Mouse (Mus musculus) bone marrow macrophage, adult 2 months (primary cell): Measurements from ENCODE around the gene Adarb2. TPM values are rescaled to one million over a fixed set of nuclear protein-coding genes. Genes with fewer than 3 reads are reported as not detected.

Experiments used
- H3K27ac ChIP-seq: 2 replicates; pipeline ENCODE4 v1.5.1; 2012; ENCODE audit warnings: low read depth, low read length; ENCODE audit not compliant: insufficient read depth
- H3K4me1 ChIP-seq: 2 replicates; pipeline ENCODE4 v1.6.1; 2012; ENCODE audit warnings: low read length; ENCODE audit not compliant: control insufficient read depth, insufficient read depth
- H3K4me3 ChIP-seq: 2 replicates; pipeline ENCODE4 v1.5.1; 2012; ENCODE audit warnings: mild to moderate bottlenecking, low read length, moderate library complexity; ENCODE audit not compliant: insufficient read depth
- CTCF ChIP-seq: IDR thresholded peaks from 2 replicates; pipeline ENCODE4 v1.5.1; 2012; ENCODE audit warnings: low read depth, mild to moderate bottlenecking, low read length, moderate library complexity
- POLR2A ChIP-seq: IDR thresholded peaks from 2 replicates; pipeline ENCODE4 v1.6.1; 2012; ENCODE audit warnings: mild to moderate bottlenecking, low read depth, low read length, borderline replicate concordance
- polyA plus RNA-seq: library from polyadenylated mRNA; stranded (reverse); fragments of >200 nt; gene quantifications from 2 replicates; pipeline ENCODE4 v1.2.4, GENCODE M21; 2012; ENCODE audit not compliant: missing spikeins, insufficient read depth, insufficient read length

The Adarb2 gene
- polyA plus RNA-seq, 1 experiment, result not detected

DNA sequence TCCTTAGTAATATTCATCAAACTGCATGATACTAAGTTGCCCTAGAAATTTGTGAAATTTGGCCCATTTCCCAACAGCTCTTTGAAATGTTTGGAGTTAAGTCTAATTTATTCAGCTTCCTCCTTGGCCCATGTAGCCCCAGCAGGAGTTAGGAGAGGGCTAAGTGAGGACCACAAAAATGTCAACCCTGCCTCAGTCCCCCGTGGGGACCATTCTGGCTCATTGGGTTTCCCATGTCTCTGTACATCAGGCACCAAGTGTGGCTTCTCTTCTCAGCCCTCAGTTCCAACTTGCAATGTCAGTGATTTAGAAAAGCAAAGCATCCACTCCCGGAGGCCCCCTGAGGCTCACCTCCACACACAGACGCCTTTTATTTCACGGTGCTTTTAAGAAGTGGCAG lies 502.6 kb downstream of the Adarb2 start:
- Histone ChIP-seq H3K4me3 (no peak overlapping the region), H3K4me1 (no peaks in the 10 kb centered on the region), H3K27ac (no peak overlapping the region)
- TF ChIP-seq CTCF, result no peak
- TF ChIP-seq POLR2A, result no peak

DNA sequence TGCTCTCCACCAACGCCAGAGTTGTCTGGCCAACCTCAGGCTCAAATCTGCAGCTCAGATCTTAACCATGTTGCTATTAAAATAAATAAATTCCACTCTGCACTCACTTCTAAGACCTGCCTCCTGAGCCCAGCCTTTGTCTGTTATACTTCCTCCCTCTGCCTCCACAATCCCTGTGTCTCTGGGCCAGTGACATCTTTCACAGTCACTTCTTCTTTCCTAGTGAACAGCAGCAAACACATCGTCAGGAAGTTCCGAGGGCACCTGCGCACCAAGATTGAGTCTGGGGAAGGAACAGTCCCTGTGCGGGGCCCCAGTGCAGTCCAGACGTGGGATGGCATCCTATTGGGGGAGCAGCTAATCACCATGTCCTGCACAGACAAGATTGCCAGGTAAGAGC lies 510.7 kb downstream of the Adarb2 start:
- no peak overlapping the region for H3K4me3 ChIP-seq
- no peaks in the 10 kb centered on the region for H3K4me1 ChIP-seq
- no peak overlapping the region for H3K27ac ChIP-seq
- no peak for TF ChIP-seq CTCF
- no peak for TF ChIP-seq POLR2A

DNA sequence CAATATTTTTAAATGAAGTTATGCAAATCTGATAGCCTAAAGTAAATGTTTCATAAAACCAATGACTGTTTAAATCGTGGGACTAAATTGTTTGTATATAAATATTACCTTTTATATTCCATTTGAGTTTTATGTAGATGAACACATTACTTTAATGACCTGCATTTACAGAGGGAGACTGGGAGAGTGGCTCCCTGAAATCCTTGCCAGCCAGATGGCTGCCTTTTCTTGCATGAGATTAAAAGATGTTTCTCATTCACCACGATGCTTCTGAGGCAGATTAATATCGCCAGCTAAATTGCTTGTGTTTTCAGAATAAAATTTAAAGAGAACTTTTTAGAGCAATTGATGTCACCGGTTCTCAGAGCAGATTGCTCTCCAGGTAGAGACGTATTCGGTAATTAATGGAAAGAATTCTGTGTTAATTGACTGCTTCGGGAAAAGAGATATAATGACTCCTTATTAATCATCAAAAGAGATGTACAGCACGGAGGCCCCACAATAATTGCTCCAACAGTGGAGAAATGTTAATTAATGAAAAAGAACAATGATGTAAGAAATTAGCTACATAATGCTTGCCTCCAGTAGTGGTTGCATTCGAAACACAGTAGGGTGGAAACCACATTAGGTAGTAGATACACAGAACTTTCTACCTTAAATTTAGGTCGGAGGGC lies 527.4 kb downstream of the Adarb2 start:
- Histone ChIP-seq H3K27ac (no peak overlapping the region), H3K4me3 (no peak overlapping the region), H3K4me1 (no peaks in the 10 kb centered on the region)
- TF ChIP-seq POLR2A, result no peak
- TF ChIP-seq CTCF, result no peak

DNA sequence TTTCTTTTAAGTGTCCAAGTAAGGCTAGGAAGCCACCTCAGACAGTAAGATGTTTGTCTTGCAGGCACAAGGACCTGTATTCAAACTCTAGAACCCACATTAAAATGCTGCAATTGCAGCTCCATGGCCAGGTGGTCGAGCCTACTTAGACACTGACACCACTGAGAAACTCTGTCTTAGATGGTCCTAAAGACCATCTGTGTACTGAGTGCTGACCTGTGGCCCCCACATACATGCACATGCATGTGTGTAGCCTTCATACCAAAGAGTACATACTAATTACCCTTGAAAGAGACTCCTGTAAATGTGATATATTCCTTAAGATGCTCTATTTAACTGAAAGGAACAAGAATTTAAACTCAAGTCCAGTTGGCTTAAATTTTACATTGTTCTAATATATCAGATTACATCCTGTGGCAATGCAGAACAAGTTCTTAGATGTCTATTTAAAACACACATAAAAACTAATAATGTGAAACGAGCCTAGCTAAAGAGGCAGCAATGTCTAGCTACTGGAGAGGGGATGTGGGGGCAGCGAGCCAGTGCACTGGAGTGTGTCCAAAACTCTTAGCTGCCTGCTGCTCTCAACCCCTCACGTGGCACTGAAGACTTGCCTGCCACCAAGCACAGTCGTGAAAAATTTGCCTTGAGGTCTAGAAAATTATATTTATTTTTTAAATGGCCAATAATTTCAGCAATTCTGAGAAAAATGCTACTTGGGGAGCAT lies 534.6 kb downstream of the Adarb2 start:
- TF ChIP-seq POLR2A, result no peak
- no peak for TF ChIP-seq CTCF
- no peaks in the 10 kb centered on the region for H3K4me1 ChIP-seq
- H3K27ac ChIP-seq, result no peak overlapping the region
- no peak overlapping the region for H3K4me3 ChIP-seq

DNA sequence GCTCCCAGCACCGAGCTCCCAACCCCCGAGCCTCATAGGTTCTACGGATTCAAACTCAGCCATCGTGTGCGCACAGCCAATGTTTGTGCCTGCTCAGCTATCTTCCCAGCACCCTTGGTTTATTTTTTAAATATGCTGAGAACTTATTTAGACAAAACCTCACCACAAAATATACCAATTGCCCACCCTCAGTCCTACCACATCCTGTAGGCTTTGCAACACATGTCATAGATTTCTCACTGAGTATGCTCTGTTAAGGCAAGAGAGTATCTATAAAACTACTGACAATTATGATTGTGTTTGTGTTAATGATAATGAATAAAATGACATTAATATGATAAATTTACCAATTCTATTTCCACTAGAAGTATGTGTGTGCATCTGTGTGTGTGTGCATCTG lies 540.1 kb downstream of the Adarb2 start:
- Histone ChIP-seq H3K4me1 (no peaks in the 10 kb centered on the region), H3K27ac (no peak overlapping the region), H3K4me3 (no peak overlapping the region)
- no peak for TF ChIP-seq POLR2A
- TF ChIP-seq CTCF, result no peak

DNA sequence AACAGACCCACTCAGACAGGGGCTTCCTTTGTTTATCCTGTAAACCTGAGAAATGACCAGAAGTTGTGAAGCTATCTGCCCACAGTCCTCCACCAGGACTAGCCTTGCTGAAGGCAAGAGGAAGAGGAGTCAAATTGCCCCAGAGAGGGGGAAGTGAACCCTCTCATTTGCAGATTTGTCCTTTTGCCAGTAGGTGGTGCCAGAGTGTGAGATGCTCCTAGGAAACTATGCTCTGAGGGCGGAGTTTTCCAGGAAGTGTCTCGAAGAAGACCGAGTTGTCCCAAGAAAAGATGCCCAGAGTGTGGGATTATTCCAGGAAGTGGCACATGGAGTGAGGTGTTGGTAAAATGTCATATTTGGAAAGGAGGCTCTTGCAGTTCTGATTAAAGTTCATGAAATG lies 541.9 kb downstream of the Adarb2 start:
- H3K27ac ChIP-seq, result no peak overlapping the region
- TF ChIP-seq POLR2A (no peak), CTCF (peak; percentile 53; the same call in 1 of the 2 replicates)
- H3K4me3 ChIP-seq, result no peak overlapping the region
- H3K4me1 ChIP-seq, result no peaks in the 10 kb centered on the region

DNA sequence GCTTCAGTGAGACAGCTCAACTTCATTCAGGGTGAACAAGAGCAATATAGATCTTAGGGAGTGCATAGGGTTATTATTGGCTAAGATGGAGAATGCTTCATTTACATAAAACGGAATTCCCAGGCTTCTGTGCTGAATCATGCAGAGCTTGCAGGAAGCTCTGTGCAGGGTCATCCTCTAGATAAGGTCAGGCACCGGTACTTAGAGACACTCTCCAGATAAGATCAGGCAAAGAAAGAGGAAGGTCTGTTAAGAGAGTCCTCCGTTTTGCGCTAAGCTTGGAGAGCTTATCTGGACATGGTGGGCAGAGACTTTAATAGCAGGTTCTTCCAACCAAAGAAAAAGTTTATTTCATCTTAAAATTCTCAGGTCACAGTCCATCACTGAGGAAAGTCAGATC lies 542.9 kb downstream of the Adarb2 start:
- no peaks in the 10 kb centered on the region for H3K4me1 ChIP-seq
- TF ChIP-seq POLR2A (no peak), CTCF (no peak)
- H3K27ac ChIP-seq, result no peak overlapping the region
- H3K4me3 ChIP-seq, result no peak overlapping the region

DNA sequence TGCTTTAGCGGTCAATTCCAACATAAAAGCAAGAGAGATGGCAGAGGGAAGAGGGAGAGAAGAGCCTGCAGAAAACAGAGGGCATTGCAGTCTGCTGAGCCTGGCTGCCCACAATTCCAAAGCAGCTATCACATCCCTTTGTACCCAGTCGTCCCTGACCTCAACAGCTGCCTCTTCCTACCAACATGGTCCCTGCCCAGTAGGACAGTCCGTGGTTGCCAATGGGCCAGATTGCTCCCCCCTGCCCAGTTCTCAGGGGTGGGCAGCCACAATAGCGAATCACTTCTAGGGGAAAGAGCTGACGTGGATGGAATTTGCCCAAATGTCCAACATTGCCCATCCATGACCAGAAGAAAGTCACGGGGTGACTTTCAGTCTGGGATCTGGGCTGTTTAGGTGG lies 546.8 kb downstream of the Adarb2 start:
- TF ChIP-seq CTCF, result no peak
- no peak for TF ChIP-seq POLR2A
- Histone ChIP-seq H3K4me3 (no peak overlapping the region), H3K4me1 (no peaks in the 10 kb centered on the region), H3K27ac (no peak overlapping the region)

DNA sequence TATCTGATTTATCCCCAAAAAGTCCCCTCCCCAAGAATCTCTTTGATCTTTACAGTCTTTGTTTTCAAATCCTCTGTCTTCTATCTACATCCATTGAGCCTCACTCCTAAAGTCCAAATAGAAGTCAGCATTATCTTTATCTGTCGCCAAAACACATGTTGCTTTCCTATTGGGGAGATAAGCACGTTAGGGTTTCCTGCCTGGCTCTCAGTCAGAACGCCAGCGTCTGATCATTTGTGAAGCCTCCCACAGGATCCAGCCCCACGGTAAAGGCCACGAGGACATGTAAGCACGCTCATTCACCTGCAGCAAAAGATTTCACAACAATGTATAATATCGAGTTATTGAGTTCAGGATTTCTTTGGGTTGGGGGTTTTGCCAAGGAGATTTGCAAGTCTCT lies 558.3 kb downstream of the Adarb2 start:
- no peaks in the 10 kb centered on the region for H3K4me1 ChIP-seq
- H3K27ac ChIP-seq, result no peak overlapping the region
- no peak overlapping the region for H3K4me3 ChIP-seq
- TF ChIP-seq POLR2A, result no peak
- no peak for TF ChIP-seq CTCF

DNA sequence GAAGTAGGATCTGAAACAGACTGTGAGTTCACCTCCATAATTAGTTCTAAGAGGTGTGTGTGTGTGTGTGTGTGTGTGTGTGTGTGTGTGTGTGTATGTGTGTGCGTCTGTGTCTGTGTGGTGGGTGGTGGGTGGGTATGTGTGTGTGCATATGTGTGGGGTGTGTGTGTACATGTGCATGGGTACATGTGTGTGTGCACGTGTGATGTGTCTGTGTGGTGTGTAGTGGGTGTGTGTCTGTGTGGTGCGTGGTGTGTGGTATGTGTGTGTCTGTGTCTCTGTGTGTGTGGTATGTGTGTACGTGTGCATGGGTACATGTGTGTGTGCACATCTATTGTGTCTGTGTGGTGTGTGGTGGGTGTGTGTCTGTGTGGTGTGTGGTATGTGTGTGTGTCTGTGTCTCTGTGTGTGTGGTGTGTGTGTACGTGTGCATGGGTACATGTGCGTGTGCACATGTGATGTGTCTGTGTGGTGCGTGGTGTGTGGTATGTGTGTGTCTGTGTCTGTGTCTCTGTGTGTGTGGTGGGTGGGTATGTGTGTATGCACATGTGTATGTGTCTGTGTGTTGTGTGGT lies 567.1 kb downstream of the Adarb2 start:
- no peak for TF ChIP-seq CTCF
- TF ChIP-seq POLR2A, result no peak
- no peaks in the 10 kb centered on the region for H3K4me1 ChIP-seq
- H3K27ac ChIP-seq, result no peak overlapping the region
- no peak overlapping the region for H3K4me3 ChIP-seq
